Mouse (Mus musculus): ENCODE results near the gene Cyp2j7.

DNA sequence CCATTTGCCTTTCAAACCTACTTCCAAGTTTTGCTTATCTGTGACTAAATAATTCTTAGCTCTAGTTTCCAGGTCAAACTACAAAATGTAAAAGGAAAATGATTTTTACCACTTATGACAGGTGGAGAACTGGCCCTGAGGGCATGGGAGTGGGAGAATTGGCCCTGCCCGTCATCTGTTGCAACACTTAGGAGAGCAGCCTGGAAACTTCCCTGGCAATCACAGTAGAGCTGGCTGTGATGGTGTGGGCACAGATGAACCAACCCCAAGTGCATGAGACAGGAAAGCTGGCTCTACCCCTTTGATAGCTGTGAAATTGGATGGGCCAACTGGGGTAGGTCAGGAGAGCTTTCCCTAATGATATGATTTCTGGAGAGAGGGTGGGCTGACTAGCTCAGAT, 73.6 kb downstream of the Cyp2j7 start:
- TF ChIP-seq GATA1 (IDR thresholded peaks at IDR 0.05; ENCODE audit: low read length) (no peak), TAL1 (IDR thresholded peaks at IDR 0.05; ENCODE audit: low read length) (no peak)

Measured in erythroblast, embryonic 14.5 days (primary cell).